Mouse (Mus musculus) megakaryocyte, embryonic 14.5 days (primary cell): ENCODE results near the gene Spag7.

Experiments used
- FLI1 ChIP-seq: IDR thresholded peaks from 2 replicates; pipeline ENCODE4 v1.6.1; 2012; ENCODE audit warnings: low read length, inconsistent platforms, mixed read lengths
- GATA1 ChIP-seq: IDR thresholded peaks from 3 replicates; pipeline ENCODE4 v1.6.1; 2012; ENCODE audit warnings: mixed read lengths, low read length, inconsistent platforms, borderline replicate concordance

GRCm38 (mm10) chr11:70668335-70668770, 863 bp downstream of the Spag7 start:
- TF ChIP-seq GATA1: no peak
- TF ChIP-seq FLI1: no peak
